Mouse (Mus musculus) midbrain, embryonic 13.5 days (tissue): ENCODE data around the gene Radil. TPM values are rescaled to one million over a fixed set of nuclear protein-coding genes. Genes with fewer than 3 reads are reported as not detected.
A peak's percentile ranks its signal among the peaks of the same experiment; 100 is the strongest.

Experiments
- ATAC-seq: fragments of 200-750 bp; cut with Nextera tagmentation; 2 replicates; pipeline ENCODE4 v1.8.0; 2017; ENCODE audit warnings: mild to moderate bottlenecking, moderate TSS enrichment, moderate library complexity
- H3K27ac ChIP-seq: fragments of 300-500 bp; sonication (generic); 2 replicates; pipeline ENCODE4 v1.5.1; 2015; ENCODE audit warnings: inconsistent platforms, mild to moderate bottlenecking, moderate library complexity
- H3K27me3 ChIP-seq: fragments of 300-500 bp; sonication (generic); 2 replicates; pipeline ENCODE4 v1.6.1; 2015; ENCODE audit warnings: mild to moderate bottlenecking, inconsistent platforms
- H3K36me3 ChIP-seq: fragments of 300-500 bp; sonication (generic); 2 replicates; pipeline ENCODE4 v1.6.1; 2015; ENCODE audit warnings: mild to moderate bottlenecking, inconsistent platforms
- H3K4me1 ChIP-seq: fragments of 300-500 bp; sonication (generic); replicated peaks from 2 replicates; pipeline ENCODE4 v1.6.1; 2015; ENCODE audit warnings: inconsistent platforms
- H3K4me2 ChIP-seq: fragments of 300-500 bp; sonication (generic); replicated peaks from 2 replicates; pipeline ENCODE4 v1.6.1; 2015; ENCODE audit warnings: moderate library complexity, mild to moderate bottlenecking, inconsistent platforms
- H3K4me3 ChIP-seq: fragments of 300-500 bp; sonication (generic); replicated peaks from 2 replicates; pipeline ENCODE4 v1.5.1; 2015; ENCODE audit warnings: mild to moderate bottlenecking, inconsistent platforms
- H3K9ac ChIP-seq: fragments of 300-500 bp; sonication (generic); replicated peaks from 2 replicates; pipeline ENCODE4 v1.6.1; 2015; ENCODE audit warnings: mild to moderate bottlenecking, inconsistent platforms
- H3K9me3 ChIP-seq: fragments of 300-500 bp; sonication (generic); 2 replicates; pipeline ENCODE4 v1.6.1; 2016; ENCODE audit warnings: mild to moderate bottlenecking, inconsistent platforms
- WGBS: fragments of 180-500 bp; shearing (Covaris S2); methylation state at CpG from one replicate; pipeline ENCODE4 v1.1.7; 2015; 5-methylcytosine and 5-hydroxymethylcytosine counted together
- polyA plus RNA-seq: library from polyadenylated mRNA; unstranded; fragments of >200 nt; fragmentation: Nextera tagmentation; extraction: Ambion mirVana; gene quantifications from 2 replicates; pipeline ENCODE4 v1.2.1, GENCODE M21; 2015

Radil gene
- 10.6 and 12.5 TPM in 2 replicates for polyA plus RNA-seq

DNA sequence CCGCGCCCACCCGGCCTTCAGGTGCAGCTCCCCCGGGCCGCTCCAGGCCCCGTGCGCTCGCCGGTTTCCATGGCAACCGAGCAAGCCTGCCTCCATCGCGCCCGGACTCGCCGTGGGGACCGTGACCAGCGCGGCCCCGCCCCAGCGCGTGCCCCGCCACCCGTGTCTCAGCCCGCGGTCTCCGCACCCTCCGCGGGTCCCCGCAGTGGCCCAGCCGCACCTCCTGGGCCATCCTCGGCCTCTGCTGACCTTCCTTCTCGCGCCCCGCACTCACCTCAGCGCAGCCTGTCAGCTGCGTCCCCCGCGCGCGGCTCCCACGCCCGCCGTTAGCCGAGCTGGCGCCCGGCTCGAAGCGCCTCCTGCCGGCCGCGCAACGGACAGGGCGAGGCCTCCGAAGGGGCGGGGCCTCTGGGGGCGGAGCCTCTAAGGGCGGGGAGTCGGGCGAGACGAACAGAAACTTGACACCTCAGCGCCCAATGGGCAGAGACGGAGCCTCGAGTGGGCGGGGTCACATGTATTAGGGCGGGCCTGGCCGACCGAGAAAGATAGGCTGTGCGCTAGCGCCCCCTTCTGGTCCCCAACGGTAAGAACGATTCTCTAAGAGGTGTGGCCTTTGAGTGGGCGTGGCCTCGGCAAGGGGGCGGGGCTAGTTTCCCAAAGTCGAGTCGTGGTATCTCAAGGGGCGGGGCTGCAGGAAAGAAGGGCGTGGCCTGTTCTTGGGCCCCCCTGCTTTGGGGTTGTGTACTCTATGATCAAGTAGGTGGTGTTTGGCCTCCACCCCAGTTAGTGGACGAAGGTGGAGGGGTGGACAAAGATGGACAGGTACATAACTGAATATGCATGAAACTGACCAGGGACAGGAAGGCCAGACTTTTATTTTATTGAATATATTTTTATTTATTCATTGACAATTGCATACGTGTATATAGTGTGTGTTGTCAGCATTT lies at the start of gene Radil:
TSS of gene Radil (minus strand) at position 393 of the 947 bp plus-strand sequence.
- Histone ChIP-seq H3K36me3 (no peaks in the 10 kb centered on the region), H3K9me3 (no peaks in the 10 kb centered on the region), H3K27ac (peak within 1 kb of the TSS; percentile 72), H3K27me3 (peaks cover 10% of the 10 kb centered on the region; the same call in 1 of the 2 replicates), H3K4me2 (peak within 1 kb of the TSS; percentile 90), H3K9ac (peak within 1 kb of the TSS; percentile 74), H3K4me3 (peak within 1 kb of the TSS; percentile 52), H3K4me1 (peaks cover 24% of the 10 kb centered on the region)
- 2% methylated on average over 79 of the region's 80 CpGs for WGBS
- peak; percentile 90 for ATAC-seq

DNA sequence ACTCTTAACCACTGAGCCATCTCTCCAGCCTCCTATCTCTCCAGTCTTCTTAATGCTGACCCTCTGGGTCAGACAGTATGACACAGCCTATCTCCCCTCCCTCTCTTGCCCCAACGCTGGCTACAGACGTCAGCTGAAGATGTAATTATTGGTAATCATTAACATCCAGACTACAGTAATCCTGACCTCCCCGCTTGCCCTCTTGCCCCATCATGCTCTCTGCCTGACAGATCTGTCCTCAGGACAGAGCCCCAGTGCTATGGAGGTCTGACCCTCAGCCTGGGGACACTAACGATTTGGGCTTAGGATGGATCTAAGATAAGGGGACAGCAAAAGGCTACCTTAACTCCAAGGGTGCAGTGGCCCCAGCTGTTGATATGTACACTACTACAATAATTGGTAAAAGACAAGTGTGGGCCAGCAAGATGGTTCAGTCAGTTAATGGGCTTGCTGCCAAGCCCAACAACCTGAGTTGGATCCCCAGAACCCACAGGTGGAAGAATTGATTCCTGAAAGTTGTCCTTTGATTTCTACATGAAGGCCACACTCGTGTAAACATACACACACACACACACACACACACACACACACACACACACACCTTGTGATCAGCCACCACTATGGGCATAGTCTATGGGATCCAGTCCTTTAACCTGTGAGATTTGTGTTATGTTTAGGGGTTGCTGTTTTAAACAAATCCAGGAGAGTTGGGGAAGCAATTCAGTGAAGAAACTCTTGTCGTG lies 46.9 kb upstream of the Radil start:
- Histone ChIP-seq H3K9me3 (no peaks in the 10 kb centered on the region), H3K4me3 (no peak overlapping the region), H3K4me2 (no peak overlapping the region), H3K4me1 (0 out of 2 replicates have a peak, but pooled peaks cover 3% of the 10 kb centered on the region), H3K27me3 (no peaks in the 10 kb centered on the region), H3K36me3 (no peaks in the 10 kb centered on the region), H3K27ac (no peak overlapping the region), H3K9ac (no peak overlapping the region)
- 85% methylated on average over 6 of the region's 6 CpGs for WGBS
- no peak for ATAC-seq

DNA sequence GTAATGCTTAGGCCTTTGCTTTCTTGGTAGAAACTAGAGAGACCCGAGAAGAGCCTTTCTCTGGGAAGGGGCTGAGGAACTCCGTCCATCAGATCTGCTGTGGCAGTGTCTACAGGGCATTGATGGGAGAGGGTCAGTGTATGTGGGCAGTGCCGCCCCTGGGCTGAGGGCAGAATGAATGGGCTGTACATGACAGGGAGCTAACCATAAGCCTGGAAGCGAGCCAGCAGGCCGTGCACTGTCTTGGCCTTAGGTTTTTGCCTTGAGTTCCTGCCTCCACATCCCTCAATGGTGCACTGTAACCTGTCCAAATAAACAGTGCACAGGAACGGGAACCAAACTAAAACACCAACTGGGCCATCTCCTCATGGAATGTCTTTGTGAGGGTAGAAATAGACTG lies 45.8 kb upstream of the Radil start:
- no peak for ATAC-seq
- 90% methylated on average over 6 of the region's 6 CpGs for WGBS
- no peaks in the 10 kb centered on the region for H3K36me3 ChIP-seq
- no peak overlapping the region for H3K9ac ChIP-seq
- H3K4me2 ChIP-seq = no peak overlapping the region
- H3K4me3 ChIP-seq = no peak overlapping the region
- no peaks in the 10 kb centered on the region for H3K27me3 ChIP-seq
- no peak overlapping the region for H3K27ac ChIP-seq
- H3K9me3 ChIP-seq = no peaks in the 10 kb centered on the region
- H3K4me1 ChIP-seq = no peaks in the 10 kb centered on the region

DNA sequence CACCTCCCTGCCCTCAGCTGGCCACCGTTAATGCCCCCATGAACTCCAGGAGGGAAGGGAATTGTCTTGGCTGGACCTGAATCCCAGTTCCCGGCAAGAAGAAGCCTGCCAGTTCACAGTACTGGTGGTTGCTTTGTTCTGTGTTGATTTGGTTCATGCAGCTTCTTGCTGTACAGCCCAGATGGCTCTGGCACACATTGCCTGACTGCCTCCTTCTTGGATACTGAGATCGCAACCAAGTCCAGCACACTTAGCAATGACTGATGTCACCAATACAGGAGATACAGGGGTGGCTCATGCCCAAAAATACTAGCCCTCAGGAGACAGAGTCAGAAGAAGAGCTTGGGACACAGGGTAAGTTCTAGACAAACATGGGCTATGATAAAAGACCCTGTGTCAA lies 44.8 kb upstream of the Radil start:
- Histone ChIP-seq H3K4me3 (no peak overlapping the region), H3K27ac (no peak overlapping the region), H3K9me3 (no peaks in the 10 kb centered on the region), H3K9ac (no peak overlapping the region), H3K4me2 (no peak overlapping the region), H3K36me3 (no peaks in the 10 kb centered on the region), H3K4me1 (peaks cover 3% of the 10 kb centered on the region; the same call in 1 of the 2 replicates), H3K27me3 (no peaks in the 10 kb centered on the region)
- 70% methylated on average over 3 of the region's 3 CpGs for WGBS
- ATAC-seq = no peak

DNA sequence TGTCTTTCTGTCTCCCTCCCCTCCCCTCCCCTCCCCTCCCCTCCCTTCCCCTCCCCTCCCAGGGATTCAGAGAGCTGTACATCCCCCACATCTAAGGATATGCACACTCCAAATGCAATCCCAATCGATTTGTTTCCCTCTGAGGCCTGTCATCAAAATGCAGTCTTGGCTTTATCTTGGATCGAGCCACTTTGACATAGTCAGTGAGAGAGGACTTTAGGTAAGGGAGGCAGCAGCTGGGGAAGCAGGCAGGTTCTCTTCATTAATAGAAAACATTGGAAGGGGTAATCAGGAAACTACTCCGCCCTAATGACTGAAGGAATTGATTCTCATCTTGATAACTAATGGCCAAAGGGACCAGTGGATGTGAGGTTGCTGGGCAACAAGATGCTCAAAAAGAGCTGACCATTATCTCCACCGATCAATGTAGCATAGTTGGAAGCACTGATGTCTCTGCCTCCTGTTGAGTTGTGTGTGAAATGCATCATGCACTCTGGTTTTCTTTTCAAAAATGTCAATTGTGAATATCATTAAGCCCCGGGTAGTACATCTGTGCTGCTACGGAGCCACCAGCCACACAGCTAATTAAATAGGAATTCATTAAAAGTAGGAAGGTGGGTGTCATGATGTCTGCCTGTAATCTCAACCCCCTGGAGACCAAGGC lies 40.2 kb upstream of the Radil start:
- Histone ChIP-seq H3K36me3 (no peaks in the 10 kb centered on the region), H3K4me2 (no peak overlapping the region), H3K27ac (peak overlapping the region; percentile 85), H3K27me3 (no peaks in the 10 kb centered on the region), H3K9ac (no peak overlapping the region), H3K4me1 (peaks cover 12% of the 10 kb centered on the region), H3K4me3 (no peak overlapping the region), H3K9me3 (no peaks in the 10 kb centered on the region)
- peak; percentile 60 for ATAC-seq
- 40% methylated on average over 6 of the region's 6 CpGs for WGBS

DNA sequence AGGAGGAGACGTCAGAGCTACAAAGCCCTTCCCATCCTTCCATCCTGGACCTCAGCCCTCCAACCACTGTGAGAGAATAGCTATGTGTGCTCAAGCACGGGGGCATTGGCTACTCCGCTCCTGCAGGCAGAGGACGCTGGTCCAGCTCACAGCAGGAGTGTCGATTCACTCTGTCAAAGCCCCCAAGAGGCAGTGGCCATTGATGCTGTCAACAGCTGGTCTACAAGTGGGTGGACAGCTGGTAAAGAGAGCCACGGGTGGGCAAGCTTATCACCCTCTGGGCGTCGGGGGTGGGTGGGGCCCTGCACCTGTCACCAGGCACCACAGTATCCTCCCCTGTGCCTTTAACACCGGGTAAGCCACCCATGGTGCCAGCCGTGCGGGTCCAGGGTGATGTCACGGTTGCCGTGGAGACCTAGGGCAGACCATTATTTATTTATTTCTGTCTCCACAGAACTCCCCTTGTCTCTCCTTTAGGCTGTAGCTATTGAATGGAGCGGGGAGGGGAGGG lies 32.8 kb upstream of the Radil start:
- 31% methylated on average over 14 of the region's 14 CpGs for WGBS
- peak overlapping the region; percentile 27 for H3K4me2 ChIP-seq
- H3K27me3 ChIP-seq = 0 out of 2 replicates have a peak, but pooled peaks cover 5% of the 10 kb centered on the region
- H3K9ac ChIP-seq = no peak overlapping the region
- peaks cover 15% of the 10 kb centered on the region for H3K4me1 ChIP-seq
- no peak overlapping the region for H3K4me3 ChIP-seq
- peak; percentile 92 for ATAC-seq
- H3K36me3 ChIP-seq = 0 out of 2 replicates have a peak, but pooled peaks cover 2% of the 10 kb centered on the region
- no peaks in the 10 kb centered on the region for H3K9me3 ChIP-seq
- H3K27ac ChIP-seq = peak overlapping the region; percentile 78

DNA sequence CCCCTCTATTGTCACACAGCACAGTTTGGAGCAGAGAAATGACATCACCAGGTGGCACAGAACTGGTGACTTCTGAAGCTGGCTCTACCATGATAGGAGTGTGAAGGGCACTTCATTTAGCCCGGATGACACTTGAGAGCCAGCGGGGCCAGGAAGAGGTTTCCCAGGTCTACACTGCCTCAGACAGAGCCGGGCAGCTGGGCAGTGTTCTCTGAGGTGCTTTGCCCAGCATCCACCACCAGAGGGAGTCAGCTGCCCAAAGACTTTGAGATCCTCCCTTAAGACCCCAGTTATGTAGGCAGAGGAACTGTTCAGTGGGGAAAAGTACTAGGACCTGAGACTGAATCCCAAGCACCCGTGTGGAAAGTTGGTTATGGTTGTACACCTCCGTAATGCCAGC lies 30.6 kb upstream of the Radil start:
- 18% methylated on average over 5 of the region's 5 CpGs for whole genome bisulfite sequencing
- Histone ChIP-seq H3K4me3 (no peak overlapping the region), H3K9me3 (no peaks in the 10 kb centered on the region), H3K36me3 (0 out of 2 replicates have a peak, but pooled peaks cover 5% of the 10 kb centered on the region), H3K9ac (no peak overlapping the region), H3K27me3 (0 out of 2 replicates have a peak, but pooled peaks cover 5% of the 10 kb centered on the region), H3K4me2 (no peak overlapping the region), H3K4me1 (peaks cover 15% of the 10 kb centered on the region), H3K27ac (no peak overlapping the region)
- ATAC-seq = peak; percentile 35

DNA sequence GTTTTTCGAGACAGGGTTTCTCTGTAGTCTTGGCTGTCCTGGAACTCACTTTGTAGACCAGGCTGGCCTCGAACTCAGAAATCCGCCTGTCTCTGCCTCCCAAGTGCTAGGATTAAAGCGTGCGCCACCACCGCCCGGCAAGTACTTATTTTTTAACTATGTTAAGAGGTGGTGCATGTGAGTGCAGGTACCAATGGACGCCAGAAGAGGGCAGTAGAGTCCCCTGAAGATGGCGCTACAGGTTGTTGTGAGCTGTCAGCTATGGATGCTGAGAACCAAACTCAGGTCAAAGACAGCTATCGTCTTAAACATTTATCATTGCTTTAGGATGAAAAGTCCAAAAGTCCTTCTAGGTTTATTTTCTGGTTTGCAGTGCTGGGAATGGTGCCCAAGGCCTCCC lies 27.3 kb upstream of the Radil start:
- H3K9ac ChIP-seq = no peak overlapping the region
- no peak overlapping the region for H3K27ac ChIP-seq
- H3K27me3 ChIP-seq = 0 out of 2 replicates have a peak, but pooled peaks cover 5% of the 10 kb centered on the region
- H3K4me1 ChIP-seq = peaks cover 4% of the 10 kb centered on the region; the same call in 1 of the 2 replicates
- H3K36me3 ChIP-seq = 0 out of 2 replicates have a peak, but pooled peaks cover 5% of the 10 kb centered on the region
- 89% methylated on average over 10 of the region's 10 CpGs for WGBS
- no peak overlapping the region for H3K4me2 ChIP-seq
- H3K4me3 ChIP-seq = no peak overlapping the region
- no peaks in the 10 kb centered on the region for H3K9me3 ChIP-seq
- no peak for ATAC-seq

DNA sequence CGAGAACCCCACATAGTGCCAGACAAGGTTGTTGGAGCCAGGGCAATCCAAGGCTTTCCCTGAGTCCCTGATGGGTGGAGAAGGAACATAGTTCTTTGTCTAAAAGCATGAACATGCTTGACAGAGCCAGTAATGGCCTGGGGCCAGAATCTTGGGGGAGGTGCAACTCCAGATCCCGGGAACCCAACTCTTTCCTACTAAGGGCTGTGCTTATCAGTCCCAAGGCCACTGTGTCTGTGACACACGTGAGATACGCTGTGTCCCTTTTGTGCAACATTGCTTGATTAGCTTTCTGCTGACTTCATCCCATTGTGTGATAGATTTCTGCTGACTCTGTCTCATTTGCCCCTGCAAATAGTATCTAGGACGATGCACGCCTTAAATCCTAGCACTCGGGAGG lies 25.9 kb upstream of the Radil start:
- Histone ChIP-seq H3K9me3 (no peaks in the 10 kb centered on the region), H3K36me3 (peaks cover 12% of the 10 kb centered on the region; the same call in 1 of the 2 replicates), H3K4me2 (no peak overlapping the region), H3K9ac (no peak overlapping the region), H3K4me3 (no peak overlapping the region), H3K27ac (no peak overlapping the region), H3K27me3 (0 out of 2 replicates have a peak, but pooled peaks cover 5% of the 10 kb centered on the region), H3K4me1 (peaks cover 3% of the 10 kb centered on the region; the same call in 1 of the 2 replicates)
- WGBS = 88% methylated on average over 7 of the region's 7 CpGs
- ATAC-seq = no peak

DNA sequence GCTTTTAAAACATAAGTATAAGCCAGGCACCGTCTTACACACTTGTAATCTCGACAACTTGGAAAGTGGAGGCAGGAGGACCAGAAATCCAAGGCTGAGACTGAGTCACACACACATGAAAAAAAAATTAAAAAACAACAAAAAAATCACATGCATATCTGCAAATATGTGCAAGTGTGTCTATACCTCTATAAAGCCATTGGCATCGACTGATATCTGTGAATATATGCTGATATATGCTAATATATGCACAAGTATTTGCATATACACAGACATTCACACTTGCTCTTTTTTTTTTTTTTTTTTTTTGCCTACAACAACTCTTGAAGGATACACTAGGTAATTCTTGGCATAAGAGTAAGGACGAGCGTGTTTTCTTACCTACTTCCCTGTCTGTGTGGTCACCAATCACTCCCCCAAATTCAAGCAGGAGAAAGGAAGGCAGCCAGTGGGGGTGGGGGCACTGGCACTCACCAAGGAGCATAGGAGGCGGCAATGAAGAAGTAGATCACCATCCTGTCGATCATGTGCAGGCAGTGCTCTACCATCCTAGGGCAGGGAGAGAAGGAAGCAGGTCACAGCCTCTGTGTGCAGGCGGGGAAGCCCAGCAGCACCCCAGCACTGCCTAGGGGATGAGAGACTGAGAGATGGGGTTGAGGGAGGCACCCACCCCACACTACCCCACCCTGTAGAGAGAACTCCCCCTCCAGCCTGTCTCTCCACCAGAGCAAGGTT lies 23.6 kb upstream of the Radil start:
- Histone ChIP-seq H3K4me1 (peaks cover 3% of the 10 kb centered on the region; the same call in 1 of the 2 replicates), H3K9ac (no peak overlapping the region), H3K4me2 (no peak overlapping the region), H3K4me3 (no peak overlapping the region), H3K27me3 (no peaks in the 10 kb centered on the region), H3K9me3 (no peaks in the 10 kb centered on the region), H3K27ac (no peak overlapping the region; the same call in 1 of the 2 replicates), H3K36me3 (peaks cover 12% of the 10 kb centered on the region; the same call in 1 of the 2 replicates)
- ATAC-seq = 0 out of 2 replicates have a peak, but pooled peaks have one; percentile 34
- WGBS = 70% methylated on average over 8 of the region's 8 CpGs

DNA sequence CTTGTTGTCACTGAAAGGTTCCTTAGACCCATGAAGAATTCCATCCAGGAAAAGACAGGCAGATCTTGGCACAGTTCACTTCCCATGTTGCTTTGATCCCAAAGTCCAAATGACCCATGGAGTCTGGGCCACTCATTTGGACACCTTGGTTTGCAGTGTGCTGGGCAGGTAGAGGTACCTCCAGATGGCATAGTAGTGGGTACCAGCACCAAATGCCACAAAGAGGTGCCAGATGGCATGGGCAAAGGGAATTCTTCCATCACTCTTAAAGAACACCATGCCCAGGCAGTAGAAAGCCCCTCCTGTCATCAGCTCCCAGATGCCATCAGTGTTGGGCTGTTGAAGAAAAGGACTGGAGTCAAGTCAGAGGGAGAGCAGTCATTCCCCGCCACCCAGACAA lies 13.7 kb upstream of the Radil start:
- no peak overlapping the region for H3K4me2 ChIP-seq

More for the DNA sequence above, 13.7 kb upstream of the Radil start:
- Histone ChIP-seq H3K9ac (no peak overlapping the region), H3K9me3 (peaks cover 8% of the 10 kb centered on the region; the same call in 1 of the 2 replicates), H3K4me1 (no peaks in the 10 kb centered on the region), H3K27ac (no peak overlapping the region), H3K4me3 (no peak overlapping the region), H3K27me3 (no peaks in the 10 kb centered on the region), H3K36me3 (peaks cover 18% of the 10 kb centered on the region)
- no peak for ATAC-seq
- WGBS = 82% methylated on average over 1 of the region's 1 CpGs
